Mouse (Mus musculus) kidney, postnatal 36 days (tissue): ENCODE results near the gene Tmem33.
A peak's percentile ranks its signal among the peaks of the same experiment; 100 is the strongest.

ENCODE experiments used
- DNase-seq, 2 experiments: peaks; one replicate each; pipeline ENCODE4 v3.0.0; 2021 to 2022; ENCODE audit warnings: mixed read lengths in 2 of 2

The Tmem33 gene

DNA sequence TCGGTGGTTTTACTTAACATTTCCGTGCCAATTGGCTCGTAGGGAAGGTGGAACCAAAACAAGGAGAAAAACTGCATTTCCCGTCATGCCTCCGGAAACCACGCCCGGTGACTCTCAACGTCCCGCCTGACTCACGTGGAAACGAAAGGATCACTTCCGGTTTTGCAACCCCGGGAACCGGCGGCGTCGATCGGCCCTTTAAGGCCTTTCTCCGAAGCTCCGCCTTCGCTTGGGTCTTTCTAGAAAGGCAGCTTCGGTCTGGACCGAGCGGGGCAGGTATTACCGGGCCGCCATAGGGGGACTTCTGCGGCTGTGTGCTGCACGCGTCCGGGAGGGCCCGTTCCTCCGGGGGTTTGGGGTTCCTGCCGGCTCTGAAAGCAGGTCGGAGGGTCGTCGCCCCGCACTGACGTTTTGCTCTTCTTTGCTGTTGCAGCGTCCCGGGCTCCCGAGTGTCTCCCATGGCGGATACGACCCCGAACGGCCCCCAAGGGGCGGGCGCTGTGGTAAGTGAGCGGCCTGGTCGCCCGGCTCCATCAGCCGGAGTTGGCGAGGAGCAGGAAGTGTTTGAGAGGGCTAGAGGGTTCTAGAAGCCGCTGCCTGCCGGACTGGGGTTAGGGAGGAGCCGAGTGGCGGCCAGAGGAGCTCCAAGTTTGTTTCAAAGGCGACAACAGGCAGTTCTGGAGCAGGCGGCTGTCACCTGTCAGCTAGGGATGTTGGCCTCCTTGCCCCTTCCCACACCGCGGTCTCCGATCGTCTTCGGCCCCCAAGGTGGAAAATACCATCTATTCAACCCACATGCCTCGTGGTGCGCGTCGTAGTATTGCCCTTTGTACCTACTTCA is at the start of gene Tmem33:
Gene Tmem33 (plus strand): TSS at position 35 of the 841 bp plus-strand sequence.
- DNase-seq, result peak; percentile 95 to 98

DNA sequence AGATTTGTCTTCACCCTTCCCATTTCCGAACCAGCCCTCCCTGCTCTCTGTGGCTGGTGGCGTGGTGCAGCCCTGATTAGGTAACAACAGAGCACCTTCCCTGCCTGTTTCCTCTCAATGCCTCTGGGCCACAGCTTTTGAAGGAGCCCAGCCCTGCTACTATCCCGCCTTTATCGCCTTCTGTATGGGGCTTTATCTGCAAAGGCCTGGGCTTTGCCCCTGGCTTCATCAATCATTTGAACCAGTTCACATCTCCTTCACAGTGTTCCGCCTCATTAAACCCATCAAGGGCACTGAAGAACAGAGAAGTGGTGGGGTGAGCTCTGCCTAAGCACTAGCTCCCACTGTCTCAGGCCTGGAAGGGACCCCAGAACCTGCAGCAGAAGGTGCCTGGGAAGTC is 47.2 kb upstream of the Tmem33 start:
- DNase-seq, result no peak

DNA sequence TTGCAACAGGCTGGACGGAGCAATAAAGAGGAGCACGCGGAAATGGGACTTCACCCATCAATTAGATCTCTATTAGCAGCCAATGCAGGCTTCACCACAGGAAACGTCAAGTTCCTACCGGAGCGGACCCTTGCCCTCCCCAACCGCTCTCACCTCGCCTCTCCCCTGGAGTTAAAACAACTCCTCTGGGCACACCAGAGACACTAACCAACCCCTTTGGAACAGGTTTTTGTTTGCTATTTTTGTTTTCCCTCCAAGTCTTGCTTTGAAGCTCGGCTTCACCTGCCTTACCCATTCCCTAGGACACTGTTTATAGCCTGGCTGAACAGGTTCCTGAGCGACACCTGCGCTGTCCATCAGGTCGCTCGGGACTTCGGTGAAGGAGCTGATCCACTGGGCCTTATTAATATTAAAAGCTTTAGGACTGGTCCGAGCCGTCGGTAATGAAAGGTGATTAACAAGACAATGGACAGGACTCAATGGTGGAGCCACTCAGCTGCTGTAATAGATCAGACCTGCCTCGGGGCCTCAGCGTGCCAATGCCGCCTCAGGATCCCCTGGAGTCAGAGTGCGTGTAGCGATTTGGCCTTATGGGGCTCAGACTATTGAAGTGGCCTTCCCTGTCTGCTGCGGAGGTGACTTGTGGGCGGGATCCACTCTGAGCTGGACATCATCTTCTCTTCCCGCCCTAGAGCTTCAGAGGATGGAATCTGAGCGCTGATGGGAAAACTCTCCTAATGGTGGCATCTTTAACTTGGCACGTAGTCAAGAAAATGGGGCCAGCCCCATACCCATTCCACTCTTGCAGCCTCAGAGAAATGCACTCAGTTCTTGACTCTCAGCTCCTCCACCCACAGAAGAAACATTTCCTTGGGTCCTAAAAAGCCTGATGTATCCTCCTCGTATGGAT is 45.0 kb upstream of the Tmem33 start:
- DNase-seq, result no peak

DNA sequence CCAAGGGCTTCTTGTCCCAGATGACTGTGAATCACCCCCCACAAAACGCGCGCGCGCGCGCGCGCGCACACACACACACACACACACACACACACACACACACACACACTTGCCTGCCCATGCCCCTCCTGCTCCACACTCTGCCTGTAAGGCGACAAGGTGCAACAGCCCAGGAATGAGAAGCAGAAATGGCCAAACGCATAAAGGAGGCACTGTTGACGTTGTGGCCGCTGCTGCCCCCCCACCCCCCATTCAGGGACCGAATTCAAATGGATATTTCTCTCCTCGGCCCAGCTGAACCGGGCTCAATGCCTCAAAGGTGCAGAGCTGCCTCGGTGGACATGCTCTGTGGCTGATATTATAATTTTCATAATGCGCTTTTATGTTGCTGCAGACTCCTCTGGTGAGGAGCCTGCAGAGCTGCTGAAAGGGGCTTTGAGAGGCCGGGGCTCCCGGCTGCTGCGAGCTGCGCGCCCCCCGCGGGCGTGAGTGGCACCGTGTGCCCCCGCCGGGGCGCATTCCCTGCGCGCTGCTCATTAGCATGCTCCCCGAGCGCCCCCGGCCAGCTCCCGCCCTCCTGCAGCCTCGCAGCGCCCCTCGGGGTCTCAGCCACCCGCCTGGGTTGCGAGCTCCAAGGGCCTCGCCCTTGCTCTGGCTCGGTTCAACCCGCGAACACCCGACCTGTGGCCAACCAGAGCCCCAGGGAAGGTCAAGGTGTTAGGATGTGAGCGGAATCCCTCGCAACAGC is 44.2 kb upstream of the Tmem33 start:
- DNase-seq, result no peak

DNA sequence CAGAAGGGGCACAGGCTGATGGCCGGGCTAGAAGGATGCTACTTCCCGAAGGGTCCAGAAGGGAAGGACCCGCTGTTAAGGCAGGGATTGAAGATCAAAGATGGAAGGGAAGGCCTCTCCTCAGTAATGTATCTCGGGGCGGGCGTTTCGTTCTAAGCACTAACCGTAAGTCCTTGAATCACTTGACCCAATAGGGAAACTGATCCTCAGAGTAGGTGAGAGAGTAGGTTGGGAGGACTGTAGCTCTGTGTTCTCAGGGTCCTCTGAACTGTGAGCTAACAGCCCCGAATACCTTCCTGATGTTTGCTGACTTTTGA is 43.6 kb upstream of the Tmem33 start:
- DNase-seq, result no peak

DNA sequence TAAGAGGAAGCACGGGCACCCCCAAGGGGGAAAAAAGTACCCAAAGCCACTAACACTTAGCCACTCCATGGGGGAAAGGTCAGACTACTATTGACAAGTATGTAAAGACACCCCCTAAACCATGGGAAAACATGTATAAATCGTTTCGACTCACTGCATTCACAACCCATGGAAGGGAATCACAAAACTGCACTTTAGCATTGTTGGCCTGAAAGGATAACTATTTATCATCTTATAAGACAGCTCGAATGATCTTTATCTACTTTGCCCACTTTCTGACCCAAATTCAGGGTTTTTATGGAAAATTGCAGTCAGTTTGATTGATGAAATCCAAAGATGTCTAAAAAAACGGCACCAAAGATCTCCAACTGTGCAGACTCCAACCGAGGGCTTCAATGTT is 38.5 kb upstream of the Tmem33 start:
- no peak for DNase-seq

DNA sequence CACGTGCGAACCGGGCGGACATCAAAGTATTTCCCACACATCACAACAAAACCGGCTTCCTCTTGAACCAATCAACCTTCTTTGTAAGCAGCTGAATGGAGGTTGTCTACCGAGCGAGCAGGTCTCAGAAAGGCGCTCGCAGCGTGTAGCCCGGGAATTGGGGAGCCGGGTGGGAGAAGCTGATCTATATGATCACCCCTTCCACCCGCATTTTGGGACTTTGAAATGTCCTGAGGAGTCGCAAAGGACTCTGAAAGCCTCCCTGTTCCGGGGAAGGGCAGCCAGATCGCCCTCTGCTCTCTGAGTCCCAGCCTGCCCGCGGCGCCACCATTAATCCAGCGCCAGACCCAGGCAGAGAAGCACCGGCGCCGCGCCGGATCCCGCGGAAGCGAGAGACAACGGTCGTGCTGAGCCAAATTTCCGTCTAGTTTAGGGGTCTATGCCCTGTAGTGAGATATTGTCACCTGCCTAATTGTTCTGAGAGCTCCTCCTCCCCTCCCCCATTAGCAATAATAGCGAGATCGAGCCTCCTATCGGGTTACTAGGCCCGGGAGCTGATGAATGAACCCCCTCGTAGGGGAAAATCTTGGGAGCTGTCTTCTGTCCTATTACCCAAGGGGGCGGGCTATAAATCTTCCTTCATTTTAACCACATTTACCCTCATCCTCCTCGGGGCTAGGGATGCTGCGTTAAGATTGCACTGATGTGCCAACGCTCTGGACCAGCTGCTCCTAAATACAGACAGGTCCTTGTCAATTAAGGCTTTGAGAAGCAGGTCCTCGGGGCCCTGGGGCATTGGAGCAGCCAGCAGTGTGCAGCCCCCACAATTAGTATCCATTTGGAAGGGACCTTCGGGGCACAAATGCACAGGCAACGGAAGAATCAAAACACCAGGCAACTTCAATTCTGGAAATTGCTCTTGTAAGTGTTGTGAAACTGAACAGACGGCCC is 37.6 kb upstream of the Tmem33 start:
- DNase-seq, result peak; percentile 16 to 53

DNA sequence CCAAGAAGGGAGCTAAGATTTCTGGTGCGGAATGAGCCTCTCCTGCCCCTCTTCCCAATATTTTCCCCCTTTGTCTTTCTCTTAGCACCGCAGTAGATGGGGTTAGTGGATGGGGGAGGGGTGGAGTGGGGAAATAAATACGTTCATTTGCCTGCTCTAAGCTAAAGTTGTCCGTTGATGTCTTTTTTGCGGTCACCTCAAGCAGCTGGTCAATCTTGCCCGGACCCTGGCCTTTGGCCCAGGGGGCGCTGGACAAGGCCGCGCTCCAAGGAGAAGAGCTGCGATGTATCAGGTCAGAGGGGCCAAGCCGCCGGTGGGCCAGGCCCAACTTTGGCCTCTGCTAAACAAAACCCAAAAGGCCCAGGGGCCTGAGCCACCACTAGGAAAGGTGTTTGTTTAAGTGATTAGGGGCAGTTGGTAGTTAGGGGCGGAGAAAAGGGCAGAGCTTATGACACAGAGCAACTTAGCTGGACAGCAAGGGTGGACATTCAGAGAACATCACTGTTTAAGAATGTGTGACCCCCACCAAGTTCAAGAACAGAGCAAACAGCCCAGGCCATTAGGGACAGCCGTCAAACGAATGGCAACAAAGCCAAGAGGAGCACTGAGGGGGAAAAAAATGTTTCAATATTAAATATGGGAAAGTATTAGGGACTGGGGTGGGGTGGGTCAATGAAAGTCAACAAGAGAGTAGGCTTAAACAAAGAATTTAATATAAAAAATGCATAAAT is 36.8 kb upstream of the Tmem33 start:
- no peak for DNase-seq

DNA sequence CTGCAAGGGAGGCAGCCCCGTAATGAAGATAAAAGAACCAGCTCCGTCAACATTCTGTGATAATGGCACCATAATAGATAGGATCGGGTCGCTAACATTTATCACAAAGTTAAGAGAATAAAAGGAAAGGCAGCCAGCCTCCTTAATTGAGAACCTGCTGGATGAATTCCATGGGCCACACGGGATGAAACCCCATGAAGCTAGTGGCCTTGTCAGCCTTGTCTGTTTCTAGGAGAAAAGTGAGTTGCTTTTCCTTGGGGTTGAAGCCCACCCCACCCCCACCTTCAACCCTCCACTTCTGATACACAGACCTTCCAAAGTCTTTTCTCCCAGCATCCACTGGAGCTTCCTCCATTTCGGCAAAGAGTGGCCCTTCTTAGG is 36.3 kb upstream of the Tmem33 start:
- DNase-seq, result no peak

DNA sequence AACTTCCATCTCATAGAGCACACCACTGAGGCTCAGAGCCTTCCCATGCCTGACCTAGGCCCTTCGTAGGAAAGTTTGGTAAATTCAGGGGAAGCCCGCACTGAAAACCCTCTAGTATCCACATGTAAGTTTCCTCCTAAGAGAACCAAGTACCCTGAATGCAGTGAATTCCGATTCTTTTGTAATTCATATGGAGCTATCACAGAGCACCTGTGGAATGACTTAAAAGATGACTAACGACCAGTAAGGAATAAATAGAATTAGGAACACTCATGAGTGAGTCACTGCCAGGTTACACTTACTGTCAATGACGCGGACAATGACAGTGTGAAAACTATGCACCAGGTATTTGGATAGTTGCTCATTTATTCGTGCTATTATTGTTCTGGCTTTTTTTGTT is 34.6 kb upstream of the Tmem33 start:
- DNase-seq, result no peak

DNA sequence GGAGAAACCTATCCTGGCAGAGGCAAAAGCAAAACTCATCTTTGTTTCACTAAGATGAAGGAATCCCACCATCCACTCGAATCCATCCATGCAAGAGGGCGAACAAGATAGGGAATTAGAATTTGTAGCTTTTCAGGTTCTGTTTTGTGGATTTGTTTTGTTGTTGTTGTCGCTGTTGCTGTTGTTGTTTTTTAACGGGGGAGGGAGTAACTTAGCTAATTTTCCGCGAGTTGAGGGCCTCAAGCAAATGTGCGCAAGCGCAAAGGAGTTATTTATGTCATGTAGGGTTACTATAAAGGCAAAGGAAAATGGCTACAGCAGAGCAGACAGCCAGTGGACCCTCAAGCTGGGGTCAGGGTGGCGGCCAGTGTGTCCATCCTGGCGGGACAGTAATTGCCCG is 33.1 kb upstream of the Tmem33 start:
- no peak for DNase-seq

DNA sequence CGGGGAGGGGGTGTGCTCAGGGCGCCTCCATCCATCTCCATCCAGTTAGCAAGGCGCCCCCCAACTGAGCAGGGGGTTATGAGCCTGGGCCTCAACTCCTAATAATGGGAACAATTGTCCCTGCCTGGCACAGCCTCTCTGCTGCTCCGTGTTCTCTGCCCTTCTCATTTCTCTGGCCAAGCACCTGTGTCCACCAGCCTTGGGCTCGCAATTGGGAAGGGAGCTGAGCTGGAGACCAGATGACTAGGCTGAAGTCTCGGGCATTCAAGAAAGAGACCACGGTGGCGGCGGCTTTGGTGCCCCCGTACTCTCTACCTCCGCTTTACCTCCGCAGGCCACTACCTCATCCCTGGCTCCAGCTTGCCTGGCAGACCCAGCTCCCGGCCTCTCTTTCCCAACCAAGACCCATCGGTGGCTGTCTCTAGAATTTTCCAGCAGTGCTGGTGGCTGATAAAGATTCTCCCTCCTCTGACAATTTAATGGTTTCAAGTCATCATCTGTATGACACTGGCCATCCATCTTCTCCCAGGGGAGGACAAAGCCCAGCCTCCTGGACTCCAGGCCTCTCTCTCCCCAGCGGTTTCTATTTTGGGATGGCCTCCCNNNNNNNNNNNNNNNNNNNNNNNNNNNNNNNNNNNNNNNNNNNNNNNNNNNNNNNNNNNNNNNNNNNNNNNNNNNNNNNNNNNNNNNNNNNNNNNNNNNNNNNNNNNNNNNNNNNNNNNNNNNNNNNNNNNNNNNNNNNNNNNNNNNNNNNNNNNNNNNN is 32.5 kb upstream of the Tmem33 start:
- no peak for DNase-seq

DNA sequence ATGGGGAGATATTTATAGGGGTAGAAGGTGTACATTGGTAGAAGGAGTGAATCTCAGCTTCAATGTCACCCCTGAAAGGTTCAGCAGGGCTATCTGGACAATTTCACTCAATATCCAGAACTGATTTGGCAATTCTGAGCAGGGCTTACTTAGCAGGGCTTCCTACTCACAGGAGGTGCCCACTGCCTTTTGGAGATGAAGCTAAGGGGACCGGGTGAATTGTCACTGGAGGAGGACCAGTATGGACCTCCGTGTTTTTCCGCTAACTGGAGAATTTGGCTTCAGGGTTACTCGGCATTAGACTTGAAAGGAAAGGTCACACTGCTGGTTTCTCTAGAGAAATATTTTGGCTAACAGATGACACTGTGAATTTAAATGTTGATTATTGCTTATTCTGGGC is 25.7 kb upstream of the Tmem33 start:
- no peak for DNase-seq

DNA sequence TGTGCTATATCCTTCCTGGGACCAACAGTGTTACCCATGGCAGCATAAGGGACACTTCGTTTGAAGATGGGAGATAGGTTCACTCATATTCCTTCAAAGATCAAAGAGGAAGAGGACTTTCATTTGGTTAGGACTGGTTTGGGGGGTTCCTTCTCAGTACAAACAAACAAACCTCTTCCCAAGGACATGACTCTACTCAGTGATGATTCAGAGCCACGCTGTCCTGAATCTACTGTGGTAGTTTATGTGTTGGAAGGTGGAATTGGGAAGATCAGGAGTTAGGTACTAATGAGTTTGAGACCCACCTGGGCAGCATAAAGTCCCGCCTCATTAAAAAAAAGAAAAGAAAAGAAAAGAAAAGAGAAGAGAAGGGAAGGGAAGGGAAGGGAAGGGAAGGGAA is 24.9 kb upstream of the Tmem33 start:
- no peak for DNase-seq

DNA sequence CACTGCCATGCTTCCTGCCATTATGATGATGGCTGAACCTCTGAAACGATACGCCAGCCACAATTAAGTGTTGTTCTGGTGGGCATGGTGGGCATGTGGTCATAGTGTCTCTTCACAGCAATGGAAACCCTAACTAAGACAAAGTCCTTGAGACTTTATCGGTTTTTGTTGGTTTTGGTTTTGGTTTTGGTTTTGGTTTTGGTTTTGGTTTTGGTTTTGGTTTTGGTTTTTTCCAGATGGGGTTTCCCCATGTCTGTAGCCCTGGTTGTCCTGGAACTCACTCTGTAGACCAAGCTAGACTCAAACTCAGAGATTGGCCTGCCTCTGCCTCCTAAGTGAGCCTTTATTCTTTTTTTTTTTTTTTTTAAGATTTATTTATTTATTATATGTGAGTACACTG is 23.8 kb upstream of the Tmem33 start:
- DNase-seq, result no peak

DNA sequence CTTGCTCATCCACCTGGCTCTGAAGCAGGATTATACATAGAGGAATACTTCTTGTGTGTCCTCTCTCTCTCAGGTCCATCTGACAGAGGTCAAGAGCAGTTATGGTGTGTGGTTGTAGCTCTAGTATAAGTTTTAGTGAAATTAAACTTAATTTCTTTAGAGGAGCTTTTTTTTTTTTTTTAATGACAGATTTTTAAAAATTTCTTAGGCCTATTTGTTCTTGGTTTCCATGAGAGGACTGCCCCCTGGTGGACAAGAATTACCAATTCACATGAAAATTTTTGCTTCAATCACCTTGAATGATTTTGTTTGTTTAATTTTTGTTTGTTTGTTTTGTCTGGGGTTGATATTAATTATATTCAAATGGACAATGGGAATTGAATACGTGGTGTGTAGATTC is 22.1 kb upstream of the Tmem33 start:
- peak; percentile 11 to 57 for DNase-seq

DNA sequence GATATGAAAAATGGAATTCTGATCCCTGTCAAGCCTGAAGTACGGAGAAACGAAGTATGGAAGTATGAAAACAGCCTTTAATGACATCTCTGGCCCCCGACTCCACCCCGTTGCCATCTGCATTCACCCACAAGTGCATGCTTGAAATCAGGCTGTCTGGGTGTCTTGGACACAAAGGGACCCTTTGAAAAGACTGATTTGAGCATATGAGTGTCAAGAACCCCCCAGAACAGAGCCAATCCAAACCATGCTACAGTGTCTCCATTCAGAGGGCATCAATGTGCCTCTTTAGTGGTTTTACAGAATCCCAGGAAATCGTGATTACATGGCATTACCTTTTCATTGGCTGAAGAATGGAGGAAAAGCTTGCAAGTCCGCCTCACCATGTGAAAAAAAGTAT is 18.7 kb upstream of the Tmem33 start:
- no peak for DNase-seq

DNA sequence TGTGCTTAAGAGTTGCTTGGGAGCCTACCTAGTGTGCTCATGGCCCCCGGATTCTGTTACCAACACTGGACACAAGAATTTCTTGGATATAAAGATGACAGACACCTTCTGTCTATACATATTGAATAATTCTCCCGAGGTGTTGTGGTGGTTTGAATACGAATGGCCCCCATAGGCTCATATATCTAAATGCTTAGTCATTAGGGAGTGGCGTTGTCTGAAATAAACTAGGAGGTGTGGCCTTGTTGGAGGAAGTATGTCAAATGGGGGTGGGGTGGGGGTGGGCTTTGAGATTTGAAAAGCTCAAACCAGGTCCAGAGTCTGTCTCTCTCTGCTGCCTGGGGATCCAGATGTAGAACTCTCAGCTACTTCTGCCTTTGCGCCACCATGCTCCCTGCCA is 17.1 kb upstream of the Tmem33 start:
- no peak for DNase-seq

DNA sequence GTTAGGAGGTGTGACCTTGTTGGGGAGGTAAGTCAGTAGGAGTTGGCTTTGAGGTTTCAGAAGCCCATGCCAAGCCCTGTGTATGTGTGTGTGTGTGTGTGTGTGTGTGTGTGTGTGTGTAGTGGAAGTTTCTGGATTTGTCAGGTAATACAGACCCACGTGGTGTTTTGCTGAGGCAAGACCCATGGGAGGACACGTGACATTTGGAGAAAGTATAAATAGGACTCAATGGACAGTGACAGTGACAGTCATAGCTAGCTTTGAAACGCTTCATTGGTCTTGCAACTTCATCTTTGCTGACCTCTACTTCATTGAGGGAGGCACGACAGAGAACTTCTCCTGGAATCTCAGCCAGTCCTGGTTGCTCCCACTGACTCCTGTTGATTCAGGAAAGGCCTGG is 8.1 kb upstream of the Tmem33 start:
- no peak for DNase-seq

DNA sequence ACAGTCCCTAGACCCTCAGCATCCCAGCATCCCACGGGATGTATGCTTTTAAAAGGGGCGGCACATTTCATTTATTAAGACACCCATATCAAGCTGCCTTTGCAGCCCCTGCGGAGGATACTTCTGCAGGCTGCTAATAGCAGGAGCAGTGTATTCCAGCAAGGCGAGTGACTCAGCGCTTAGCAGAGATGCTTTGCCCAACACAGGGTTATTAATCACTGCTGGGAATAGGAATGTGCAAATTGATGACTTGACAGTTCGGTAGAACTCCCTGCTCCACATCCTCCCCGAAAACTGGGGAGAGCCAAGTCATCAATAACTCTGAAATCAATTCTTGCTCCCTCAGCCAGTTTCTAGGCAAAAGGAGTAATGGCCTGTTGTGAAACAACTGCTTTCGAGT is 4.7 kb upstream of the Tmem33 start:
- no peak for DNase-seq

DNA sequence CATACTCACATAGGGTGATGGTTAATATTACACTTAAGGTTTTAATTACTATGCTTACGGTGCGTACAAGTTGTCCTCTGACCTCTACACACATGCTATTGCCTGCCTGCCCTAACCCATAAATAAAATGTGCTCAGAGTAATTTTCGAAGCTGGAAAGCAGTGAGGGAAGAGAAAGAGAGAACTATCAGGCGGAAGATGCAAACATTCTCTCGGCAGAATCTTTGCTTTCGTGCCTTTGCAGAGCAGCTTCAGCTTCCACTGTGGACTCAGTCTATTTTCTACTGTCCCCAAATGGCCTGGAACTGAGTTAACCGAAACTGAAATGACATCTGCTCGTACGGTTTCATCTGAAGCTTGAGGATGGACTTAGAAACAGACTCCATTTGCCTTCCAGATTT is 1.9 kb upstream of the Tmem33 start:
- DNase-seq, result no peak
